Mouse (Mus musculus): ENCODE results near the gene Tmem132d. TPM values are rescaled to one million over a fixed set of nuclear protein-coding genes. Genes with fewer than 3 reads are reported as not detected.

Tmem132d gene
- polyA plus RNA-seq, 1 experiment, result not detected

Other genes with a start within 250 kb of the Tmem132d start
- gene Fzd10, start 167.8 kb upstream of the Tmem132d start, polyA plus RNA-seq (2012; ENCODE audit: insufficient read depth, insufficient read length, missing spikeins), result not detected in 2 replicates